Mouse (Mus musculus) intestine, embryonic 16.5 days (tissue): ENCODE results near the gene Ak4. TPM values are rescaled to one million over a fixed set of nuclear protein-coding genes. Genes with fewer than 3 reads are reported as not detected.
A peak's percentile ranks its signal among the peaks of the same experiment; 100 is the strongest.
"Not testable (repeated sequence)": the region's sequence is repeated elsewhere in the genome, so short reads cannot be mapped to it uniquely, and the experiment has no call there.

Source experiments
- ATAC-seq: fragments of 200-750 bp; cut with Nextera tagmentation; 2 replicates; pipeline ENCODE4 v1.8.0; 2017; ENCODE audit warnings: moderate TSS enrichment, moderate library complexity
- H3K27ac ChIP-seq: fragments of 300-500 bp; sonication (generic); 2 replicates; pipeline ENCODE4 v1.5.1; 2014; ENCODE audit warnings: mild to moderate bottlenecking, low read length
- H3K27me3 ChIP-seq: fragments of 300-500 bp; sonication (generic); replicated peaks from 2 replicates; pipeline ENCODE4 v1.6.1; 2014; ENCODE audit warnings: low read length, control low read depth, mixed read lengths; ENCODE audit not compliant: control insufficient read depth, insufficient read depth
- H3K36me3 ChIP-seq: fragments of 300-500 bp; sonication (generic); 2 replicates; pipeline ENCODE4 v1.6.1; 2014; ENCODE audit warnings: low read length, control low read depth; ENCODE audit not compliant: control insufficient read depth, insufficient read depth
- H3K4me1 ChIP-seq: fragments of 300-500 bp; sonication (generic); 2 replicates; pipeline ENCODE4 v1.6.1; 2014; ENCODE audit warnings: low read length, control low read depth, mixed read lengths; ENCODE audit not compliant: control insufficient read depth, insufficient read depth
- H3K4me2 ChIP-seq: fragments of 300-500 bp; sonication (generic); 2 replicates; pipeline ENCODE4 v1.6.1; 2014; ENCODE audit warnings: low read depth, low read length, control low read depth
- H3K4me3 ChIP-seq: fragments of 300-500 bp; sonication (generic); 2 replicates; pipeline ENCODE4 v1.5.1; 2014; ENCODE audit warnings: mild to moderate bottlenecking, low read length
- H3K9ac ChIP-seq: fragments of 300-500 bp; sonication (generic); 2 replicates; pipeline ENCODE4 v1.6.1; 2014; ENCODE audit warnings: low read depth, low read length
- H3K9me3 ChIP-seq: fragments of 300-500 bp; sonication (generic); 2 replicates; pipeline ENCODE4 v1.6.1; 2016; ENCODE audit warnings: low read length, control low read depth; ENCODE audit not compliant: control insufficient read depth
- WGBS: fragments of 180-500 bp; shearing (Covaris S2); extraction: QIAGEN DNeasy Blood & Tissue Kit; methylation state at CpG from one replicate; pipeline ENCODE4 v1.1.7; 2014; 5-methylcytosine and 5-hydroxymethylcytosine counted together
- polyA plus RNA-seq: library from polyadenylated mRNA; unstranded; fragments of >200 nt; fragmentation: Nextera tagmentation; extraction: Ambion mirVana; gene quantifications from 2 replicates; pipeline ENCODE4 v1.2.1, GENCODE M21; 2015

The Ak4 gene
- polyA plus RNA-seq, 1 experiment from 2014 or later: 19.9 TPM

DNA sequence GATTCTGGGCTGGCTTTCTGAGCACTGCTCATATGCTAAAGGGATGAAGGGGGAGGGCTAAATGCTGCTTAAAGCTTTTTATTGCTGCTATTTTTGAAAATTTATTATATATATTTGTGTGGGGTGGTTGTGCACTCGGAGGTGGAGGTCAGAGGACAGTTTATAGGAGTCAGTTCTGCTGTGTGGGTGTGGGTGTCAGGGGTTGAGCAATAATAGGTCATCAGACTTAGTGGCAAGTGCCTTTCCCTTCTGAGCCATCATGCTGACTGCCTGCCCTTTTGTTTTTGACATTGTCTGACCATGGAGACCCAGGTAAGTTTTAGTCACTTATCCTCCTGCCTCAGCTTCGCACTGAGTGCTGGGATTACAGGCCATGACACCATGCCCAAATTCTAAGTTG, 10.0 kb downstream of the Ak4 start:
- 0 out of 2 replicates have a peak, but pooled peaks have one; percentile 58 for ATAC-seq
- H3K4me2 ChIP-seq: no peak overlapping the region
- H3K27ac ChIP-seq: no peak overlapping the region
- no peak overlapping the region for H3K4me3 ChIP-seq
- H3K4me1 ChIP-seq: no peaks in the 10 kb centered on the region; the same call in 1 of the 2 replicates
- H3K36me3 ChIP-seq: no peaks in the 10 kb centered on the region
- H3K9me3 ChIP-seq: no peaks in the 10 kb centered on the region
- no peak overlapping the region for H3K9ac ChIP-seq
- H3K27me3 ChIP-seq: no peaks in the 10 kb centered on the region
- WGBS: 54% methylated on average over 2 of the region's 2 CpGs

- Histone ChIP-seq H3K4me2 (no peak overlapping the region), H3K27me3 (no peaks in the 10 kb centered on the region), H3K4me1 (no peaks in the 10 kb centered on the region; the same call in 1 of the 2 replicates), H3K27ac (no peak overlapping the region), H3K9me3 (no peaks in the 10 kb centered on the region), H3K36me3 (no peaks in the 10 kb centered on the region), H3K9ac (no peak overlapping the region), H3K4me3 (no peak overlapping the region)
- 97% methylated on average over 6 of the region's 6 CpGs for WGBS
- ATAC-seq: no peak
These were observed 10.9 kb downstream of the Ak4 start for GRCm38 (mm10) chr4:101430000-101430399.

GRCm38 (mm10) chr4:101436761-101437512, 17.9 kb downstream of the Ak4 start:
- Histone ChIP-seq H3K9ac (no peak overlapping the region), H3K4me2 (no peak overlapping the region), H3K36me3 (no peaks in the 10 kb centered on the region), H3K27ac (no peak overlapping the region), H3K27me3 (no peaks in the 10 kb centered on the region), H3K4me1 (peaks cover 13% of the 10 kb centered on the region), H3K4me3 (no peak overlapping the region), H3K9me3 (no peaks in the 10 kb centered on the region)
- 73% methylated on average over 8 of the region's 8 CpGs for WGBS
- no peak for ATAC-seq

GRCm38 (mm10) chr4:101438271-101438670, 19.2 kb downstream of the Ak4 start:
- Histone ChIP-seq H3K9ac (no peak overlapping the region), H3K9me3 (no peaks in the 10 kb centered on the region), H3K36me3 (no peaks in the 10 kb centered on the region), H3K4me1 (peaks cover 13% of the 10 kb centered on the region), H3K4me2 (no peak overlapping the region), H3K27ac (no peak overlapping the region), H3K4me3 (no peak overlapping the region), H3K27me3 (no peaks in the 10 kb centered on the region)
- ATAC-seq: no peak
- WGBS: 49% methylated on average over 8 of the region's 8 CpGs

DNA sequence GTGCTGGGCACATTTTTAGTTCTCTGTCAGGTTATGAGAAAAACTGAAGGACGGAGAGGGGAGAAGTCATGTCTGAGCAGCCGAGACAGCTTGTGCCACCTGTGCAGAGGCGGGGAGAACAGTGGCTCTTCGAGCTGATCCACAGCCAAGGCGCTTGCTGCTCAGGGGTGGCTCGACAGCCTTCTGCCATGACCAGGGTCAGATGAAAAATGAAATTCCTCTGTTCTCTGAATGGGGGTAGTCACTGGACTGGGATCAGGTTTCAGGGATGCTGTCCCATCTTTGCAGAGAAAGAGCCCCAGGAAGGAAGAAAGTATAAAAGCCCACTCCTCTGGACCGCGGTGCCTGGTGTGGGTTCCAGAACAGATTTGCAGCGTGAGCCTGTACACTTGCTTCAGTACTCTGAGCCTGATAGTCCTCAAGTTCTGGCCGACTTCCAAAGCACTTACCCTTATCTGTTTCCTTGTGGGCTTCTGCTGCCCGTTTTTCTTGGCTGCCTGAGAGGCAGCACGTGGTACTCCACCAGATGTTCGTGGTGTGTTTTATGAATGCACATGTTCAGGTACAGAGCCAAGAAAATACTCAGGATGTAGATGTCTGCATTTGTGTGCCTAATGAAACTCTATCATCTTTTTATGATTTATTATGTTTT, 20.8 kb downstream of the Ak4 start:
- peak; percentile 88 for ATAC-seq
- H3K4me2 ChIP-seq: no peak overlapping the region
- H3K36me3 ChIP-seq: no peaks in the 10 kb centered on the region
- H3K27me3 ChIP-seq: no peaks in the 10 kb centered on the region
- no peak overlapping the region for H3K4me3 ChIP-seq
- H3K9ac ChIP-seq: no peak overlapping the region
- H3K4me1 ChIP-seq: peaks cover 13% of the 10 kb centered on the region
- 0 out of 2 replicates have a peak overlapping the region, but pooled peaks have one; percentile 19 for H3K27ac ChIP-seq
- WGBS: 26% methylated on average over 13 of the region's 13 CpGs
- H3K9me3 ChIP-seq: no peaks in the 10 kb centered on the region

DNA sequence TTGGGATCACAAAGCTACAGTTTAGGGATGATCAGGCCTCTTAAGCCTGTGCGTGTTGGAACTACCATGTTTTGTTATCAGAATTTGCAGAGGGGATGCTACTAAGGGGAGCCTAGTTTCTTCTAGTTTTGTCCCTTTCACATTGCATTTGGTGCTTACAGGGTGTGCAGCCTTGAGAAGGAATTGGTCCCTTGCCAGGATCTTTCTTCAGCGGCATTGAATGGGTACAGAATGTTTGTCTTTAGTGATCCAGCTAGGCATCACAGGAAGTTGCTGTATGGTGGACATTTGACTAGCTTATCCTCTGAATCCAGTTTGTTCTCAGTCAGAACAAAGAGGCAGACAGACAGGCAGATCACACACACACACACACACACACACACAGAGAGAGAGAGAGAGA, 23.7 kb downstream of the Ak4 start:
- no peak overlapping the region for H3K27ac ChIP-seq
- no peak overlapping the region for H3K9ac ChIP-seq
- H3K4me1 ChIP-seq: peaks cover 13% of the 10 kb centered on the region
- no peaks in the 10 kb centered on the region for H3K27me3 ChIP-seq
- no peak overlapping the region for H3K4me3 ChIP-seq
- H3K9me3 ChIP-seq: no peaks in the 10 kb centered on the region
- WGBS: 74% methylated on average over 2 of the region's 2 CpGs
- H3K36me3 ChIP-seq: no peaks in the 10 kb centered on the region
- ATAC-seq: no peak
- no peak overlapping the region for H3K4me2 ChIP-seq

DNA sequence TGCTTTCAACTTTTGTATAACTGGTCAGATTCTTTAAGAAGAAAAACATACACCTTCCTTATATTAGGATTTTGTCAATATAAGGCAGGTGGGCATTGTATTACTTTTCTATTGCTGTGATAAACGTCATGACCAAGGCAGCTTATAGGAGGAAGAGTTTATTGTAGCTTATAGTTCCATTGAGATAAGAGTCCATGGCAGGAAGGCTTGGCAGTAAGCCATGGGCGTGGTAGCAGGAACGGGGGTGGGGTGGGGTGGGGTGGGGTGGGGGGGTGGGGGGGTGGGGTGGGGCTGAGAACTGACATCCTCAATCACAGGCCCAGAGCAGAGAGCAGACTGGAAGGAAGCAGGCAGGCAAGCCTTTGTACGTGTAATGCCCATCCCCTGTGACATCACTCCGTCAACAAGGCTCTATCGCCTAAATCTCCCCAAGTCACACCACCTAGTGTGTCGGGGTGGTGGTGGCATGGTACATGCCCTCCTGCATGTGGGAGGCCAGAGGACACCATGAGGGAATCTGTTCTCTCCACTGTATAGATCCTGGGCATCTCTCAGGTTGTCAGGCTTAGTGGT, 24.4 kb downstream of the Ak4 start:
- peaks cover 9% of the 10 kb centered on the region for H3K4me1 ChIP-seq
- no peak overlapping the region for H3K4me2 ChIP-seq
- H3K27ac ChIP-seq: no peak overlapping the region
- WGBS: 63% methylated on average over 7 of the region's 7 CpGs
- H3K9ac ChIP-seq: no peak overlapping the region
- ATAC-seq: peak; percentile 76
- no peaks in the 10 kb centered on the region for H3K36me3 ChIP-seq
- no peaks in the 10 kb centered on the region for H3K27me3 ChIP-seq
- H3K4me3 ChIP-seq: no peak overlapping the region
- H3K9me3 ChIP-seq: no peaks in the 10 kb centered on the region

DNA sequence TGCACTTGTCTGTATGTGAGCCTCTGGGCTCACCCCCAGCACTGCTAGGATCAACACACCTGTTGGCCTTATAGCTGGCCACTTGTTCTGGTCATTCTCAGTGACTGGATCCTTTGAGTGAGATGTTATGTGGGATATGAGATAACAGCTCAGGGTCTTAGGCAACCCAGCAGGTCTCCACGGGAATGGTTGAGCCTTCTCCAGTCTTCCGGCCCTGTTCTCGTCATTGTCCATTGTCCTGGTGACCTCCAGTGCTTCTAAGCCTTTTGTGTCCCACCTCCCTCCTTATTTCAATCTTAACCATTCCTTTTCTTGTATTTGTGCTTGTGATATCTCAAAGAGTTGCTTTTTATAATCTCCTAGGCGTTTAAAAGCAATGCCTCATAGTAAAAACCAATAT, 26.6 kb downstream of the Ak4 start:
- H3K4me1 ChIP-seq: no peaks in the 10 kb centered on the region
- no peak for ATAC-seq
- 94% methylated on average over 4 of the region's 4 CpGs for WGBS
- no peak overlapping the region for H3K9ac ChIP-seq
- H3K4me2 ChIP-seq: no peak overlapping the region
- no peaks in the 10 kb centered on the region for H3K27me3 ChIP-seq
- H3K4me3 ChIP-seq: no peak overlapping the region
- no peaks in the 10 kb centered on the region for H3K9me3 ChIP-seq
- no peak overlapping the region for H3K27ac ChIP-seq
- no peaks in the 10 kb centered on the region for H3K36me3 ChIP-seq

DNA sequence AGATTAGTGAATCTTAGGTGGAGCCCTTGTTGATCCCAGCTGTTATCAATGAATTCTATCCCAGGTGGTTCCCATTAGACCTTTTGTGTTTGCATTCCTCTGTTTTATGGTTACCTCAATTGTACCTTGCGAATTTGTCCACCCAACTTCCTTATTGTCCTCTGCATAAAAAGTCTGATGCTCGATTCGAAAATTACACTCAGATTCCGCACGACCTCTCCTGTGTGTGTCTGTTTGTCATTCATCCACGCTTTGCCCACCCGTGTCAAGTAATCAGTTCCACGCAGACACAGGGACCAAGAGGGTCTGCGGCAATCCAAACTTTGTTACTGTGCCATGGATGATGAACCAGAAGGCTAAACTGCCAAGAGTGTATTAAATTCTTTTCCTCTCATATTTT, 27.5 kb downstream of the Ak4 start:
- H3K4me1 ChIP-seq, H3K27me3 ChIP-seq, H3K4me2 ChIP-seq, ATAC-seq, H3K4me3 ChIP-seq, H3K27ac ChIP-seq, H3K9me3 ChIP-seq, H3K36me3 ChIP-seq, H3K9ac ChIP-seq: not testable (repeated sequence)
- WGBS: 90% methylated on average over 9 of the region's 9 CpGs
